Mouse (Mus musculus) frontal cortex, postnatal 25 days (tissue): ENCODE results near the gene Spsb3.

Source experiments
- DNase-seq, 2 experiments: peaks; one replicate each; pipeline ENCODE4 v3.0.0; 2022; ENCODE audit warnings: low spot score in 2 of 2

The Spsb3 gene

DNA sequence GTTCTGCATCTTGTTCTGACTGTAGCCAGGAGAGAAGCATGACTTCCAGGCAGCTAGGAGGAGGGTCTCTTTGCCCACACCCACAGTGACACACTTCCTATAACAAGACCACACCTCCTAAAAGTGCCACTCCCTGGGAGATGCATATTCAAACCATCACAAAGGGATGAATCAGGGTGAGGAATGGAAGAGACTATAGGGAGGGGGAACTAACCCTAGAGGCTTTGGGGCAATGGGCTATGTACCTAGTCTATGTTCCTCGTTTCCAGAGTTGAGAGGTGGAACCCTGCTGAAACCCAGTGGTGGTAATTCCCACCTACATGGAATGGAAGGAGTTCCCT is 12.1 kb upstream of the Spsb3 start:
- DNase-seq: no peak

DNA sequence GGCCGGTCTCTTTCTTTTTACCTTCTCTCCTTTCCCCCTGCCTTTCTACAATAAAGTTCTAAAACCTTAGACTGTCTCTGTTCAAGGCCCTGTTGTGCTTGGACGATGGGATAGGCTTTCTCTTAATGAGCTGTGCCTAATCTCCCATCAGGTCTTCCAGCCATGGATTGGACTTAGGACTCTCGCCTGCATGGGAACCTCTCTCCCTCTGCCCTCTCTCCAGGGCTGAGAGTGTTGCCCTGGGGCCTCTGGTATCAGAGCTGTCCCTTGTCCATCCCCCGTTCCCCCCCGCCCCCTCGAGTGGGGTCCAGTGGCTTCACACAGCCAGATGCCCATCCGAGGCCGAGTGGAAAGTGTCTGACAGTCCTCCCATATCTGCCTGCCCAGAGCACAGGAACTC is 11.5 kb upstream of the Spsb3 start:
- no peak for DNase-seq

- no peak for DNase-seq
These were observed 8.9 kb upstream of the Spsb3 start for GRCm38 (mm10) chr17:24877336-24878116.

DNA sequence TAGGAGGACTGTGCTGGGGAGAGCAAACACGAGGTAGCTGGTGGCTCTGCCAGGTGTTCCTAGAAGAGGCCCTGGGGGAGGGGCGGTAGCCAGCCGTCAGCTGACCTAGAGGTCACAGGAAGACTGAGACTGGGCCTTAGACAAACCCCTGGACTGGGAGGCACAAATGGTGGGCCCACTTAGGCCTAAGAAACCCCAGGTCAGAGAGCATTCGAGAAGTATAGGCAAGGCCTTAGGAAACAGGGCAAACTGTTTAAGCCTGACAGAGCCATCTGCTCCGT is 8.4 kb upstream of the Spsb3 start:
- DNase-seq: no peak

- DNase-seq: no peak
These were observed 7.9 kb upstream of the Spsb3 start for GRCm38 (mm10) chr17:24878531-24878930.

- DNase-seq: no peak
These were observed 4.6 kb upstream of the Spsb3 start for GRCm38 (mm10) chr17:24881738-24882440.

DNA sequence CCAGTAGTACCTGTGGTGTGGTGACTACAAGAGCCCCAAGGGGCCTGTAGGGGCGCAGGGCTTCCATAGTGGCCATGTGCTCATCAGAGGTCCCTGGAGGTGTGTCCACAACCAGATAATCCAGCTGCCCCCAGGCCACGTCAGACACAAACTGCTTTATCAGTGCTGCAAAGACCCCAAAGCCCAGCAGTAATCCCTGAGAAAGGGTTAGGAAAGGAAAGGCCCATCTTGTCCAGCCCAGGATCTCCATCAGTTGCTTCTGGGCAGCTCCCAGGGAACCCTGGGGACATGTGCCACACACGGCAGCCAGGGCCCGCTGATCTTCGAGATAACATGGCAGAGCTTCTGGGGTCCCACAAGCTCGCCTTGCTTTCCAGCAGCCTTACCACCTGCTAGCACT is 2.1 kb upstream of the Spsb3 start:
- DNase-seq: no peak

DNA sequence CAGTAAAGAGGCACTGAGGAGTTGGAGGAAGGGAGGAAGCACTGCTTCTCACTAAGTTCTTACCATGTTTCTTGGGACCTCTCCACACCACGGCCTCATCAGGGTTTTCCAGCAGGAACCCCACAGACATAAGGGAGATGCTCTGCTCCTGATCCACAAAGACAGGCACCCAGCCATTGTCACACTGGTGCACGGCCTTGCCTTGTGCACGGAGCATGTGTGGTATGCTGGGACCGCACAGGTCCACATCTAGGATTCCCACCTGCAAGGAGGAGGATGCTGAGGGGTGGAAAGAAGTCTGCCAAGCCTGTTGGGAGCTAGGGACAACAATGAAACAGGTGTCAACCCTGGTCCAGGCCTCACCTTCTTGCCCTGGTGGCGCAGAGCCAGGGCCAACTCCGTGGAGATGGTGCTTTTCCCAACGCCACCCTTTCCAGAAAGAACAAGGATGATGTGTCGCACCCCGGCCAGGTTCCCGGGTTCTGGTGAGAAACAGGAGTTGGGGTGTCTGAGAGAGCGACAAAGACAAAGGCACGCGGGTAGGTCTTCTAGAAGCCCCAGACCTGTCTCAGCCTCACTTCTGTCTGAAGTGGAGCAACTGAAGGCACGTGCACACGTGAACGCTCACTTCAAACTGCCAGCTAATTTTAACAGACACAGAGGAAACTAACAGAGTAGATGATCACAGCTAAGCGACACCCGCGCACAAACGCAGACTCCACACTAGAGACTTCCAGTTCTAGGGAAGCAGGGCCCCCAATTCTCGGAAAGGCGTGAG is 898 bp upstream of the Spsb3 start:
- DNase-seq: no peak

GRCm38 (mm10) chr17:24886932-24887271 is 459 bp downstream of the Spsb3 start:
- no peak for DNase-seq

DNA sequence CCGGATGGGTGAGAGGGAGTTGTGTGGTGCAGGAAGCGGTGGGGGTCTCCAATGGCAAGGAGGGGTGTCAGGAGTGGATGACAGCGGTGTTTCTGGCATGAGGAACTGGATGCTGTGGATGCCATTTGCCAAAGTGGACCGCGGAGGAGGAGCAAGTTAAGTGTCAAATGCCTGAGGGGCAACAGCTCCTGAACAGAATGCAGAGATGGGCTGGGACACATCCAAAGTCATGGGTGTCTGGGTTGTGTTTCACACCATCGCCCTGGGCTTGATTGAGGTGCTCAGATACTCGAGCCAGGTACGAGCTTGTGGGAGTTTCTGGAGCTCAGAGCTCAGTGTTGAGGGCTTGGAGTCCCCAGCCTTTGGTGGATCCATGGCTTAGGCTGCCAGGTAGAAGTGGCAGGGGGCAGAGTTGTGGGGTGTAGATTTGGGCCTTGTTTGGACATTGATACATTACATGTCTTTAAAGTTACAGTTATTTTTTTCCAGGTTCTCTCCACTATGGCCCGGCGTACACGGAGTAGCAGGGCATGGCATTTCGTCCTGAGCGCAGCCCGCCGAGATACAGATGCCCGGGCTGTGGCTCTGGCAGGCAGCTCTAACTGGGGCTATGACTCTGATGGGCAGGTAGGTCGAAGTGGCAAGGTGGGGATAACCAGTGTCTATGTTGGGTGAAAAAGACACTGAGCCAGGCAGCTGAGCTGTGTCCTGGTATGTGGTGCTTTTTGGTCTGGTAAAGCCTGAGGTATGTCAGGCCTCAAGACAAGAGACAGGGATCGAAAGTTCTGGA is 1.0 kb downstream of the Spsb3 start:
- no peak for DNase-seq

GRCm38 (mm10) chr17:24888862-24889261 is 2.4 kb downstream of the Spsb3 start:
- DNase-seq: no peak

DNA sequence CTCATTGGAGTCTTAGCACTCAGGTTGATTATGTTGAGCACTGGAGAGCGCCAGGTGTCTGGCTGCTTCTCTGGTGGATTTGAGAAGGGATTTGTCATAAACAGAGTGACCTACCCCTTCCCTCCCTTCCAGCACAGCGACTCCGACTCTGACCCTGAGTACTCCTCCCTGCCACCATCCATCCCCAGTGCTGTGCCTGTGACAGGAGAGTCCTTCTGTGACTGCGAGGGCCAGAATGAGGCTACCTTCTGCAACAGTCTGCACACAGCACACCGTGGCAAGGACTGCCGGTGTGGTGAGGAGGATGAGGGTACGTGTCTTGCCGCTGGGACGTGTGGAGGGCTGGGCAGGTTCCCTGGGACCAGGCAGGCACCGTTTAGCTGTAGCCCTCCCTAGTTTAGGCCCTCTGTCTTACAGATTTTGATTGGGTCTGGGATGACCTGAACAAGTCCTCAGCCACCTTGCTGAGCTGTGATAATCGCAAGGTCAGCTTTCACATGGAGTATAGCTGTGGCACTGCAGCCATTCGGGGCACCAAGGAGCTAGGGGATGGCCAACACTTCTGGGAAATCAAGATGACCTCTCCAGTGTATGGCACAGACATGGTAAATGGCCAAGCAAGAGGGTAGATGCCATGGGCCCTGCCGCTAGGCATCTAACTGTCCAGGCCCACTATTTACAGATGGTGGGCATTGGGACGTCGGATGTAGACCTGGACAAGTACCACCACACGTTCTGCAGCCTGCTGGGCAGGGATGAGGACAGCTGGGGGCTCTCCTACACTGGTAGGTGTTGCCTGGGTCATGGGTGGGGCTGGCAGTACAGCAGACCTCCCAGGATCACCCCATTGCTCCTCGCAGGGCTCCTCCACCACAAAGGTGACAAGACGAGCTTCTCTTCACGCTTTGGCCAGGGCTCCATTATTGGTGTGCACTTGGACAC is 4.0 kb downstream of the Spsb3 start:
- no peak for DNase-seq

DNA sequence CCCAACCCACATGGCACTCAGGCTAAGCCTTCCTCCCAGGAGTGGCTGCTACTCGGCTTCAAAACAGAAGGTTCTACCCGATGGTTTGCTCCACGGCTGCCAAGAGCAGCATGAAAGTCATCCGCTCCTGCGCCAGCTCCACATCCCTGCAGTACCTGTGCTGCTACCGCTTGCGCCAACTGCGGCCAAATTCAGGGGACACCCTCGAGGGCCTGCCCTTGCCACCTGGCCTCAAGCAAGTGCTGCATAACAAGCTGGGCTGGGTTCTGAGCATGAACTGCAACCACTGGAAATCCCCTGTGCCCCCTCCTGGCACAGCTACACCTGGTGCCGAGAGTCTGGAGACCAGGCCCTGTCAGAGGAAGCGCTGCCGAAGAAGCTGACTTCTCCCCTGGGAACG is 4.9 kb downstream of the Spsb3 start:
- DNase-seq: no peak

DNA sequence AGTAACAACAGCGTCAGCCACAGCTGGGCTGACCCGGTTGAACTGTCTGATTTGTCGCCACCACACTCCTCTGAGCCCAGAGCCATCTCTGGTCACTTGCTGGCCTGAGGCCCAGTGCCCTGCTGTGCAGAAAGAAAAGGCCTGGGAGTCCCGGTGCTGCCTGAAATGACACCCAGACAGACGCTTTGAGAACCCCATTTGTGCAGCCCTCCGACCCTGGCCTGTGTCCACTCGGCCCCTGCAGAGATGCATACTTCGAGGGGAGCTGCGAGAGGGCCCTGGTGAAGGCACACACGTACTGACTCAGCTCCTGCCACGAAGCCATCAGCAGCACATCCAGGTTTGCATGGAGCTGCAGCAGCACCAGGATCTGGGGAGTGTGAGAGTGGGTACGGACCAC is 6.3 kb downstream of the Spsb3 start:
- DNase-seq: no peak

DNA sequence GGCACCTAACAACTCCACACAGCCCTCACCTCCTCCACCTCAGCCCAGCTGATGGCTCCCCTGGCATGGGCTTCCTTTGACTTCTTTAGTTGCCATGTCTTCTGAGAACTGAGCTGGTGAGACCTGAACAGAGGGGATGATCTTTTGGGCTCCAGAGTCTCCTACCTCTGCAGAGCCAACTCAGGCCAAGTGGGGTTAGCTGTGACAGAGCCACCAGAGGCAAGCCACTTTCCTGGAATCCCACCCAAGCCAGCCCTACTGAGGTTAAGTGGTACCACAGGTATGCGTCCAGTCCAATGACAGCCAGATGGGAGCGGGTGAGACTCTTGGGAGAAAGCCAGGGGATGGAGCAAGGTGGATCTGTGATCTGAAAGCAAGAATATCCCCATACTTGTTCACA is 6.8 kb downstream of the Spsb3 start:
- no peak for DNase-seq

- no peak for DNase-seq
These were observed 7.9 kb downstream of the Spsb3 start for GRCm38 (mm10) chr17:24894061-24894994.

GRCm38 (mm10) chr17:24894995-24895547 is 8.6 kb downstream of the Spsb3 start, which contains the start of the genes Eme2 and Mrps34:
Gene Eme2 (minus strand): TSS chr17:24895087.
Gene Mrps34 (plus strand): TSS chr17:24895116.
- DNase-seq: peak; percentile 72 to 75

DNA sequence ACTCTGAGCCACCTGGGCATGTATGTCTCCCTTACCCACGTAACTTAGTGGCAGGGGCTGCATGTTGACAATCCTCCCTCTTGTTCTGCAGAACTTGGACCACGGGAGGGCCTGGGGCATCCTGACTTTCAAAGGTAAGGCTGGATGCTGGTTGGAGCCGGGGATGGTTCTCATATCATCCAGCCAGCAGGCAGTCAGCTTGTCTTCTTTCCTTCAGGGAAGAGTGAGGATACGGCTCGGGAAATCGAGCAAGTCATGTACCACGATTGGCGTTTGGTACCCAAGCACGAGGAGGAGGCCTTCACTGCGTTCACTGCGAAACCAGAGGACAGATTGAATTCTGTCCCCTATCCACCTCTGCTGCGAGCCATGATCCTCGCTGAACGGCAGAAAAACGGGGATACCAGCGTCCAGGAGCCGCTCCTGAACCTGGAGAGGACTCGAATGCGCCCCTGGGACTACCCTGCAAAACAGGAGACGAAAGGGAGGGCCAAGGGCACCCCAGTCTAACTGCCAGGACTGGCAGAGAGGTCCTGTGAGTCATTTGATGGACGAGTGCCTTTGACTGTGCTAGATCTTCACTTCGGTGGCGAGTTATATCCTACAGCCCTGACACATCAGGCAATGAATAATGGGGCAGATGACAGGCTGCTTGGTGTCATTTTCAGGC is 9.3 kb downstream of the Spsb3 start:
- DNase-seq: no peak
